ENCODE assay signal across 29 mouse cellular contexts in the genomic region with DNA sequence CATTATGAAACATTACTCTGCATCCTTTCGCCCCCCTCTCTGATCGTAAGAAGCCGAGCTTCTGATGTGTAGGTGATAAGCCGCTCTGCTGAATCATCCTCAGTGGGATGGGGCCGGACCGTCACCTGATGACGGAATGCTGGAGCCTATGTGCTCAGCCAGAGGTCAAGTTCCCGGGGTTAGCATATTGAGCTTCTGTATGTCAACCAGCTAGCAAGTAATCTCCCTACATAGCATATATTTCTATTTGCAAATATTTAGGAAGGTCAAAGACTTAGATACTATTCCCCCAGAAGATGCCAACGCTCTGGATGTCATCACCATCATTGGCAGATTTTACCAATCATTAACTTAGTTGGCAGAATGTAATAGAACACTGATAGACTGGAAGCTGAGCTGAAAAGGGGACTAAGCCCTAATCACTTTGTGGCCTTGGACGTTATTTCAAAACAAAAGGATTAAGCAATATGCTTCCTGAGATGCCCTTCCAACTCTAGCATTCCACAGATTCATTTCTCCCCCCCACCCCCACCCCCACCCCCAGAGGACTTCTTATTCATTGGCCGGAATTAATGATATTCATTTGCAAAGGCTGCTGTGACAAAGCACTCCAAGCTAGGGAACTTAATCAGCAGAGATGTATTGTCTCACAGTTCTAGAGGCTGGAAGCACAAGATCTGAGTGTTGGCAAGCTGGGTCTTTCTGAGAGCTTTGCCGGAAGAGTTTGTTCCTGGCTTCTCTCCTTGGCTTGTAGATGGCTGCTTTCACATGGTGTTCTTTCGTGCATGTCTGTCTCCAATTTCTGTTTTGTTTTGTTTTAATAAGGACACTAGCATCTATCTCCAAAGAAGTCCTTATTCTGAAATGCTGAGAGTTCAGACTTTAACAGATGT. TPM values are rescaled to one million over a fixed set of nuclear protein-coding genes. Genes with fewer than 3 reads are reported as not detected.
DNase-seq lines count a peak whose midpoint lies in the region; ATAC-seq and TF ChIP-seq lines count a peak whose summit lies in the region.
"Had no signal": no experiment of that assay in that cellular context is flagged by ENCODE, and none has a peak within 500 bp of the region (broad histone marks: within the 10 kb centered on the region; RNA-seq: fewer than 3 reads in every experiment).

No protein-coding gene starts in this region.

- H3K36me3 ChIP-seq in heart, embryonic 10.5 days: no peaks in the 10 kb centered on the region
- no peaks in the 10 kb centered on the region for H3K36me3 ChIP-seq in lung, postnatal 0 days (ENCODE audit: insufficient read depth, low read length)
- H3K36me3 ChIP-seq: forebrain, embryonic 12.5 days; liver, embryonic 13.5 days; neural tube, embryonic 12.5 days had no signal

- no peak for ATAC-seq in lung, postnatal 0 days
- ATAC-seq in megakaryocyte progenitor cell, adult 5-6 weeks (replicated peaks; ENCODE audit: poor library complexity): 0 out of 2 replicates have a peak, but pooled peaks have one; percentile 4
- ATAC-seq: activated CD4-positive, CD25-positive, alpha-beta regulatory T cell, adult 4 months; hindbrain, postnatal 0 days; Patski had no signal

- H3K9me3 ChIP-seq in heart, embryonic 10.5 days: no peaks in the 10 kb centered on the region
- no peaks in the 10 kb centered on the region for H3K9me3 ChIP-seq in lung, postnatal 0 days (ENCODE audit: low read length)
- H3K9me3 ChIP-seq: forebrain, embryonic 12.5 days; liver, embryonic 13.5 days; neural tube, embryonic 12.5 days had no signal

- WGBS in heart, embryonic 10.5 days: 70% methylated on average over 13 of the region's 13 CpGs
- 60% methylated on average over 13 of the region's 13 CpGs for WGBS in lung, postnatal 0 days

- no peak overlapping the region for H3K4me2 ChIP-seq in lung, postnatal 0 days (replicated peaks; ENCODE audit: low read depth, low read length)
- H3K4me2 ChIP-seq: forebrain, embryonic 12.5 days; liver, embryonic 13.5 days; midbrain, embryonic 11.5 days; neural tube, embryonic 12.5 days had no signal

- no peak for TF ChIP-seq CTCF in lung, postnatal 0 days (IDR thresholded peaks at IDR 0.05)

- H3K4me3 ChIP-seq in heart, embryonic 10.5 days: no peak overlapping the region
- no peak overlapping the region for H3K4me3 ChIP-seq in lung, postnatal 0 days (ENCODE audit: low read depth, low read length)
- H3K4me3 ChIP-seq: forebrain, embryonic 12.5 days; left cerebral cortex, adult 2 months; liver, embryonic 13.5 days; neural tube, embryonic 12.5 days had no signal

- H3K27me3 ChIP-seq in heart, embryonic 10.5 days (ENCODE audit: insufficient read depth, poor library complexity, severe bottlenecking): no peaks in the 10 kb centered on the region
- no peaks in the 10 kb centered on the region for H3K27me3 ChIP-seq in lung, postnatal 0 days (replicated peaks; ENCODE audit: insufficient read depth, low read length)
- H3K27me3 ChIP-seq: forebrain, embryonic 12.5 days; liver, embryonic 13.5 days; neural tube, embryonic 12.5 days; Patski had no signal

- DNase-seq in adrenal gland, adult 2 months: peak; percentile 14
- no peak for DNase-seq in adrenal gland, adult 18-20 months (ENCODE audit: low spot score in 2 of 2)
- peak; percentile 41 to 69 for DNase-seq in heart, adult 9 months (ENCODE audit: low spot score in 2 of 2)
- DNase-seq in heart, embryonic 10.5 days (ENCODE audit: low spot score): no peak
- DNase-seq in lung, adult 18-20 months: peak; percentile 18 to 48
- no peak for DNase-seq in lung, postnatal 0 days (ENCODE audit: low spot score)
- DNase-seq in natural killer cell, adult 2 months (ENCODE audit: low spot score in 2 of 2): no peak
- DNase-seq: adrenal gland, postnatal 25 days; cerebellum, adult 2 months; gastrocnemius, postnatal 10 days; kidney, adult 11 months; kidney, postnatal 25 days; layer of hippocampus, adult 9-11 months; left cerebral cortex, postnatal 4 days; liver, embryonic 13.5 days; lung, postnatal 14 days; spleen, adult 18-20 months; thymus, postnatal 36 days had no signal

- H3K4me1 ChIP-seq in heart, embryonic 10.5 days: no peaks in the 10 kb centered on the region; the same call in 1 of the 2 replicates
- H3K4me1 ChIP-seq in lung, postnatal 0 days (ENCODE audit: insufficient read depth, low read depth, low read length): no peaks in the 10 kb centered on the region
- H3K4me1 ChIP-seq: forebrain, embryonic 12.5 days; neural tube, embryonic 12.5 days had no signal

- H3K27ac ChIP-seq in heart, embryonic 10.5 days: no peak overlapping the region
- no peak overlapping the region for H3K27ac ChIP-seq in lung, postnatal 0 days (ENCODE audit: low read length)
- H3K27ac ChIP-seq: forebrain, embryonic 12.5 days; hindbrain, postnatal 0 days; left cerebral cortex, adult 2 months; liver, embryonic 13.5 days; neural tube, embryonic 12.5 days had no signal

- no peak for TF ChIP-seq EP300 in lung, postnatal 0 days (IDR thresholded peaks at IDR 0.05)

- H3K9ac ChIP-seq in lung, postnatal 0 days (replicated peaks; ENCODE audit: low read depth): no peak overlapping the region
- H3K9ac ChIP-seq: forebrain, embryonic 12.5 days; liver, embryonic 13.5 days; neural tube, embryonic 12.5 days had no signal

RNA-seq across cellular contexts. Expression of a gene that starts 19.3 kb away (rescaled TPM):
- under 1 TPM; 0.79 to 0.92 TPM for total RNA-seq in adrenal gland, adult 2 months (2021)
- 0.07 and 0.16 TPM in 2 replicates for polyA plus RNA-seq in adrenal gland, adult 2 months (2012; rRNA removed)
- total RNA-seq in adrenal gland, adult 18-20 months (2021): 1 to 10 TPM in 1 of 2 experiments, under 1 TPM in 1; 0.83 to 1.1 TPM
- polyA plus RNA-seq in heart, embryonic 10.5 days (2016; fragmentation: Nextera tagmentation; extraction: Ambion mirVana): 3.9 and 4.5 TPM in 2 replicates
- 1.1 and 1.3 TPM in 2 replicates for polyA plus RNA-seq in lung, postnatal 0 days (2015; fragmentation: Nextera tagmentation; extraction: Ambion mirVana)
- total RNA-seq in megakaryocyte progenitor cell, adult 5-6 weeks (2015): 9.8 and 11.4 TPM in 2 replicates
- total RNA-seq in megakaryocyte progenitor cell, adult 5-6 weeks (2017): 3.4 and 5.2 TPM in 2 replicates
- total RNA-seq: hindbrain, postnatal 0 days had no signal

RNA-seq across cellular contexts. Expression of a gene that starts 19.9 kb away (rescaled TPM):
- 10 to 100 TPM; 21.8 to 22.2 TPM for total RNA-seq in adrenal gland, adult 2 months (2021)
- polyA plus RNA-seq in adrenal gland, adult 2 months (2012; rRNA removed): 13.9 and 15.2 TPM in 2 replicates
- 10 to 100 TPM; 22.6 to 22.9 TPM for total RNA-seq in adrenal gland, adult 18-20 months (2021)
- 18.7 and 19.4 TPM in 2 replicates for polyA plus RNA-seq in heart, embryonic 10.5 days (2016; fragmentation: Nextera tagmentation; extraction: Ambion mirVana)
- 9.5 and 10.1 TPM in 2 replicates for polyA plus RNA-seq in lung, postnatal 0 days (2015; fragmentation: Nextera tagmentation; extraction: Ambion mirVana)
- 32.5 and 40.9 TPM in 2 replicates for total RNA-seq in megakaryocyte progenitor cell, adult 5-6 weeks (2015)
- total RNA-seq in megakaryocyte progenitor cell, adult 5-6 weeks (2017): 12.0 and 14.8 TPM in 2 replicates

RNA-seq across cellular contexts. Expression of a gene that starts 52.0 kb away (rescaled TPM):
- total RNA-seq in adrenal gland, adult 2 months (2021): not detected
- not detected in 2 replicates for polyA plus RNA-seq in adrenal gland, adult 2 months (2012; rRNA removed)
- not detected for total RNA-seq in adrenal gland, adult 18-20 months (2021)
- polyA plus RNA-seq in heart, embryonic 10.5 days (2016; fragmentation: Nextera tagmentation; extraction: Ambion mirVana): not detected in 2 replicates
- polyA plus RNA-seq in lung, postnatal 0 days (2015; fragmentation: Nextera tagmentation; extraction: Ambion mirVana): not detected in 2 replicates
- total RNA-seq in megakaryocyte progenitor cell, adult 5-6 weeks (2015): not detected in 2 replicates
- not detected in 2 replicates for total RNA-seq in megakaryocyte progenitor cell, adult 5-6 weeks (2017)
- total RNA-seq: adrenal gland, postnatal 25 days; gastrocnemius, postnatal 10 days; hematopoietic stem cell, adult 5-6 weeks; hindbrain, postnatal 0 days; left cerebral cortex, adult 2 months; left cerebral cortex, postnatal 4 days; monocyte, adult 5-6 weeks had no signal
- polyA plus RNA-seq: cerebellum, adult 2 months; forebrain, embryonic 12.5 days; heart, embryonic 14.5 days; hindbrain, postnatal 0 days; liver, embryonic 13.5 days; midbrain, embryonic 11.5 days; neural tube, embryonic 12.5 days; Patski had no signal

Comparison
In these comparisons a context has a peak if more than half of its experiments do, and no peak if none do; other contexts are left out.
1. DNase-seq: peak in adrenal gland, adult 2 months (single experiment), heart, adult 9 months (2 of 2) and lung, adult 18-20 months (2 of 2); none in adrenal gland, adult 18-20 months (0 of 2), heart, embryonic 10.5 days (single experiment), lung, postnatal 0 days (single experiment) and natural killer cell, adult 2 months (0 of 2).